Mouse (Mus musculus): Measurements from ENCODE around the gene Efcab2.

The Efcab2 gene

DNA sequence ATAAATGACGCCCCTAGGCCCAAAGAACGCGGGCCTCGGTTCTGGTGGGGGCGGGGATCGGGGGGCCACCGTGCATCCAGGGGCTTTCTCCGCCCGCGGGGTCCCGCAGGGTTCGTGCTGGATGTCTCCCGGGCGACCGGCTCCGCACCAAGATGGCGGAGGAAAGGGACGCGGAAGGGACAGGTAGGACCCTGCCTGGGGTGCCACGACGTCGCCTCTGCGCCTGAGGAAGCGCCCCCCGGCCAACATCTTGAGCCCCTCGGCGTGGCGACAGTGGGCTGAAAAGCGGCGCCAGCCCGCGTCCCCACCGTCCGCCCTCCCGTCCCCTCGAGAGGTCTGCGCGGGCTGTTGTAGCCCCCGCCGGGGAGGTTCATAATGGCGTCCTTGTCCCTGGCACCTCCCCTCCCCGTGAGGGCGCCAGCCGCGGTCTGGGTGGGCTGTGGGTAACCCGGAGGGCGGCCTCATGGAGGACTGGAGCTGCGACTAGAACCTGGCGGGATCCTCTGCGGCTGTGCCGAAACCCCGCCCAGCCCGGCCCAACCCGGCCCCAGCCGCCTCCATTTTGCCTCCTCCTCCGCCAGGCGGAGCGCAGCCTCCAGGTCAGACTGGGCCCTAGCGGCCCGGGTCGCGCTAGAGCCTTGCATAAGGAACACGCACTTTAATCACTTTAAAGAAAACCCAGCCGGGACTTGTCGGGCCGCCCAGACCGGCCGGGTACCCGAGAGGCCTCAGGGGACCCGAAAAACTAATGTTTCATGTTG lies at the start of gene Efcab2:
Gene Efcab2 (plus strand): TSS at position 135 of the 761 bp plus-strand sequence.
- peak; percentile 75 for DNase-seq (ENCODE audit: low spot score)

DNA sequence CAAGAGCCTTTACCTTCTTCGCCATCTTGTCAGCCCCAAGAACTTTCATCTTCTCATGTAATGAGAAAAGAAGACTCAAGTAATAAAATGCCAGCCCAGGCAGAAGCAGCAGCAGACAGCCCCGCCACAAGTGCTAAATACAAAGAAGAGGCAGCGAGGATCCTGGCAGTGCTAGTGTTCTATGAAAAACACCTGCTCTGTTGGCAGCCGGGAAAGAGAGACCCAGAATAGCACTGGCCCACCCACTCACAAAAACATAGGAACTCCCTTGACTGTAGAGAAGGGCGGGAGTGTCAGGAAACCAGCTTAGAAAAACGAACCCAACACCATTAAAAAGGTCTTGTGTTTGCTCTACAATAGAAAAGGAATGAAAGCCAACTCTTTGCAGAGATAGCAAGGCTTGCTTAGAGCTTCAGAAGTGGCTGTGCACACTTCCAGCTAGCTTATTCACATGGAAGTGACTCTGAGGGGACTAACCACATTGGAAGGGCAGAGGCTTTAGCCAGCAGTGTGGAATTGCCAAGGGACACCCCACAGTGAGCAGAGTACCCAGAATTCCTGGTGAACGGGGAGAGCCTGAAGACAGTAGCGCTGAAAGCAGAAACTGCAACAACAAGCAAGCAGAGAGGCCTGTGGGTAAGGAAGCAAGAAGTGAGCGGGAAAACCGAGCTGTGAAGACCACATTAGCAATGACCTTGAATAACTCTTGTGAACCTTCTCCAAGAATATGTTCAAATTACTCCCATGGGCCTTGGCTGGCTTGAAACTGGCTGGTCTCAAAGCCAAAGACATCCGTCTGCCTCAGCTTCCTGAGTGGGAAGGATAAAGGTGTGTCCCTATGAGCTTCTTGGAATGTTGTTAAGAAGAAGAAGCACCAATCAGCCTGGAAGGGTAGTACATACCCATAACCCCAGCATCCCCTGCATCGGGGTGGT lies 47.8 kb upstream of the Efcab2 start:
- DNase-seq (ENCODE audit: low spot score) = no peak

DNA sequence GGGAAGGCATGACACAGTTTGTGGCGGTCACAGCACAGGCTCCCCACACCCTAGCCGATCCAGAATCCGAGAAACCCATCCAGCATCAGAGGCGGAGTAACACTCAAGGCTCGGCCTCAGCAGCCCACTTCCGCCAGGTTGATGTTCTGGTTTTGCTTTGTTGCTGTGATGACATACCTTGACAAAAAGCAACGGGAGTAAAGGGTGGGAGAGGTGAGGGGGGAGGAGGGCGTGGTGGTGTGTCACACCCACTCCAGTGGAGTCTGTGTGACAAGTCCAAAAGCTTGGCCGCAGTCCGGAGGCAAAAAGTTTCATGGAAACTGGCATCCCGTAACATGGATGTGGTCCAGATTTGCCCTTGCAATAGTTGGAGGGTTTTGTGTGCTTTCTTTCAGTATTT lies 45.6 kb upstream of the Efcab2 start:
- no peak for DNase-seq (ENCODE audit: low spot score)

DNA sequence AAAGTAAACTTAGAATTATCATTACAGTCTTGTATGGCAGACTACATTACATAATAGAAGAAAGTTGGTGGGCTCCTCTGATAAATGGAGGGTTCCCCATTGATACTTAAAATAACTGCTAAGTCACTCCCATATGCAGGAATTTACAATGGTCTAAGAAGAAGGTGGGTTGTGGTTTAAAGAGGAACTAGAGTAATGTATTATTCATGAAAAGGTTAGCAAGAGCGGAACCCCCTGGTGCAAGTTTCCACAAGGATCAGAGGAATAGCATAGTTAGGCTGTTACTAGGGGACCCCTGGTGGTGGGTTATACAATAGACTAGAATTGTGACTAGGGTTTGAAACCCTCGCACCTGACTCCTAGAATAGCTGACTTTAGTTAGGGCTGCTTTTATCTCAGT lies 45.2 kb upstream of the Efcab2 start:
- DNase-seq (ENCODE audit: low spot score) = no peak

DNA sequence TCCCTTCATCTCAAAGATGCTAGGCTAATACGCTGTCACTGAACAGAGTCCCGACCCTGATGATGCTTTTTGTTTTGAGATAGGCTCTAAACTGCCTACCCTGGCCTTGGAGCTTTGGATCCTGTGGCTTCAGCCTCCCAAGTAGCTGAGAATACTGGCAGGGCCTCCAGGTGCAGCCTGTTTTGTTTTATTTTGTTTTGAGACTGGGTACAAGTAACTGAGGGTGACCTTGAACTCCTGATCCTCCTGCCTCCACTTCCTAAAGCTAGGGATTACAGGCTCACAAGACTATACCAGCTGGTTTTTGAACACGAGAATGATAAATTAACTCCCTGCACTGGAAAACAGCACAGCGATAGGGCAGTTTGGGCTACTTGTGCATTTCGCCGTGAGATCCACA lies 40.7 kb upstream of the Efcab2 start:
- DNase-seq (ENCODE audit: low spot score) = no peak

DNA sequence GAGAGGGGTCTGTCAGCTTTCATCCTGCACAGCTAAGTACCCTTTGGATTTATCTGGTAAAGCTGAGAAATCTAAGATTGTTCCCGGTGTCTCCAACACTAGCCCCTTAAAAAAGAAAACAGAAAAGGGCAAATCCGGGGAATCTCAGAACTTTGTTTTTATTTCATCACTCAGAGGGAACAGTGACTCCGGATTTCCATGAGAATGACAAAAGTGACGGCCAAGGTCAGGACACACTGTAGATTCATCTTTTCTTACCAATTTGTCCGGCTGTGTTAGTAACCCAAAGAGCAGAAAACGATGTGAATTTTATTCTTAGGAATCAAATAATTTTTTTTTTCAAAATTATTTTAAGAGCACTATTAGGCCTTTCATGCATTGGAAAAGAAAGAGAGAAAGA lies 37.8 kb upstream of the Efcab2 start:
- DNase-seq (ENCODE audit: low spot score) = no peak

DNA sequence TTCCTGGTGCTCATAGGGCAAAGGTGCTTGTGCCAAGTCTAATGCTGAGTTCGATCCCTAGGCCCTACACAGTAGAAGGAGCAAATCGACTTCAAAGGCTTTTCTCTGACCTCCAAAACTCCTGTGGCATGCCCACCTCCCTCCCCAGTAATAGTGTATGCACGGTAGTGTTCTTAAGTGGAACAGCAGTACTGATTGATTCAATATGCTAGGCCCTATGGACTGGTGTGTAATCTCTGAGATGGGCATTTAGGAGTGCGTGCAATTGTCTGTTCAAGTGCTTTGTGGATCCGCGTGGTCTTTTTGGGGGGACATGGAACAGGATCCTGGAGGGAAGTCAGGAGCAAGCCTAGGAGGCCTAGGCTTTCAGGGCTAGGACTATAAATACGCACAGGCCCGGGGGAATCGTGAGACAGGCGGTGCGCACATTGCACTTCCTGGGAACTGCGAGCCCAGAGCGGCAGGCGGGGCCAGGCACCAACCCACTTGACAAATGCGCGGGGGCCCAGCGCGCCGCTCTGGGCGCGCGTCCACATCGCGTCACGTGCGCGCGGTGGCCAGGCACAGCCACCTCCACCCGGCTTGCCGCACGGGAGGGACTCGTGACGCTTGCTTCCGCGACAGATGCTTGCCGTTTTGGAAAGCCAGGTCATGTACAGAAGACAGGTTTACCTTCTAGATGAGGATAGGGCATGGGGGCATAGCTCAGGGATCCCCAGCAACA lies 37.2 kb upstream of the Efcab2 start:
- peak; percentile 45 for DNase-seq (ENCODE audit: low spot score)

DNA sequence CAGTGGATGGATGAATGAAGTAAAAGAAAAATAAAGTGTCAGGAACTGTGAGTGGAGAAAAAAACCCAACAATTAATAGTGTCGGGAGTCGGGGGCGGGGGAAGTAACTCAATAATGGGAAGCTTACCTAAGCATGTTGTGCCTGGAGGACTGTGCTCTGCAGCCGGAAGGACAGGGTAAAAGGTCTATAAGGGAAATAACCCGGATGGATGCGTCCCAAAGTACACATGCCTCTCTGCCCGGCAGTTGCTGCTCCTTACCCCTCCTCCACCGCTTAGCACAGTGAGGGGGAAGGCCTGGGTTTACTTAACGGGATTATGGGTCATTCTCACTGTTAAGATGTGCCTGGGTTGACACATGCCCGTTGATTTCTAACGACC lies 36.6 kb upstream of the Efcab2 start:
- no peak for DNase-seq (ENCODE audit: low spot score)

DNA sequence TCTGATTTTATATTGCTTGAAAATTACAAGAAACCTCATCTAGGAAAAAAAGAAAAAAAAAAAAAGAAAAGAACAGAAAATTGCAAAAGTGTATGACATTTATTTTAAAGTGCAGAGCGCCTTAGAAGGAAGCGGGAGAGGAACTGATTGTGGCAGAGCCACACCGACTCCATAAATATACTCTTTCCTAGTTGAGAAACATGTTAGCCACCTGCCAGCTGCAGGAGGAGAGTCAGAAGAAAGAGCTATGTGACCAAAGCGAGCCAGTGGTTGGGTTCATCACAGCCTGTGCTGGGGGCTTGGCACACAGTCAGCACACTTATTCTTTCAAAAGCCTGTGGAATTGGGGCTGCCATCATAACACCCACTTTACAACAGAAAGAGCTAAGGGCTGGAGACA lies 33.2 kb upstream of the Efcab2 start:
- DNase-seq (ENCODE audit: low spot score) = no peak

DNA sequence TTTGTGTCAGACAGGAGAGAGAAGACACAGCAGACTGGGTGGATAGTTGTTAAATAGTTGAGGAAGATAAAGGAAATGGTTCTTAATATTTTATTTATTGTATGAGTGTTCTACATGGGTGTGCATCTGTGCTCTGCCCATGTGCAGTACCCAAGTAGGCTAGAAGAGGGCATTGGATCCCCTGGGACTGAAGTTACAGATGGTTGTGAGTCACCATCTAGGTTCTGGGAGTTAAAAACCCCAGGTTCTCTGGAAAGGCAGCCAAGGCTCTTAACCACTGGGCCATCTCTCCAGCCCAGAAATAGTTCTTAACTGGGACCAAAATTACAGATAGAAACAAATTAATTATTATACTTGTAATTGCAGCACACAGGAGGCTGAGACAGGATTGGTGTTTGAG lies 30.5 kb upstream of the Efcab2 start:
- DNase-seq (ENCODE audit: low spot score) = no peak

DNA sequence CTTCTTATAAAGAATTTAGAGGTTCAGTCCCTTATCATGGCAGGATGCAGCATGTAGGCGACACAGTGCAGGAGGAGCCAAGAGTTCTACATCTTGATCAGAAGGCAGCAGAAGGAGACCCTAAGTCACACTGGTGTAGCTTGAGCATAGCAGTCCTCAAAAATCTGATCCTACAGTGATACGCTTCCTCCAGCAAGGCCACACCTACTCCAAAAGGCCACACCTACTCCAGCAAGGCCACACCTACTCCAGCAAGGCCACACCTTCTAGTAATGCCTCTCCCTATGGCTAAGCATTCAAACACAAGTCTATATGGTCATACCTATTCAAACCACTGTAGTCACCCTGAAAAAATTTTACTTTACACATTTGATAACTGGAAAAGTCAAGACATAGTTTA lies 29.8 kb upstream of the Efcab2 start:
- no peak for DNase-seq (ENCODE audit: low spot score)

DNA sequence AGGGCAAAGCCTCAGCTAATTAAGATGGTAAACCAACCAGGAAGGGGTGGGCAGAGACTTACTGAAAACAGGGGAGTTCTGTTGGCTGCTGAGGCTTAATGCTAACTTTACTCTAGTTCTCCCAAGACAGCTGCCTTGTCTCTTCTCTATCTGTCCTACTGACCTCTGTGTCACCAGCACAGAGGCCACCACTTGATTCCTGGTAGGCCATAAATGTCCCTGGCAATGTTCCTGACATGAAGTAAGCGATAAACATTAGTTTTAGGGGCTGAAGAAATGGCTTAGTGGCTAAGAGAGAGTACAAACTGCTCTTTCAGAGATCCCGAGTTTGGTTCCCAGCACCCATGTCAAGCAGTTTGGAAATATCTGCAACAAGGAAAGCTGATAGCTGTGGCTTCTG lies 29.0 kb upstream of the Efcab2 start:
- DNase-seq (ENCODE audit: low spot score) = no peak

DNA sequence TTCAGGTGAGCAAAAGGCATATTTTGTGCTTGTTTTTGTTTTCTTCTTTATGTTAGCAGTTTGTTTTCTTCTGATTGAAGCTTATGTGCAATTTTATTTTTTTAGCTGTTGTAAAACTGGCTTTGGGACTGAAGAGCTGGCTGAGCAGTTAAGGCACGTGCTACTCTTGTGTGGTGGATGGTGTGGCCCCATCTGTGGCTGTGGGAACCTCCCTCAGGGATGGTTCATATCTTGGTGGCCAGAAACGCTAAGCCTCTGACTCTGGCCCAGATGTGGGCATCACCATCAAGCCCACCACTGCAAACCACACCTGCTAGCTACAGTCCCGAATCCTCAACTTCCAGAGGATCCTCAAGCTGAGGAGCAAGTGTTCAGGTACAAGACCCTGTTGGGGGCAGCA lies 27.8 kb upstream of the Efcab2 start:
- no peak for DNase-seq (ENCODE audit: low spot score)

DNA sequence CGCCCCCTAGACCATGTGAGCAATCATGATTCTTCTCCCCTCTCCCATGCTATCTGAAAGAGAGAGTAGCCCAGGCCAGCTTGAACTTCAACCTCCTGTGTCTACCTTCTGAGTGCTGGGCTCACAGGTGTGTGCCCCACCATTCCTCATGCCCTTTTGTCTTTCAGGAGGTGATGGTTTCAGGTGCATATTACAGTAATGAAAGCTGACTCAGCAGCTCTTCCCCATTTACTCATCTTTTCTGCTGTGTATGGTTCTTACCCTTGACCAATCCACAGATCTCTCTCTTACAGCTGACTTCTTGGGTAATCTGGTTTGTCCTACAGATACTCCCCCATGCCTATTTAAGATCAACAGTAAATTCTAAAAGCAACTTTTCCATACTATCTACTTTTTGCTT lies 26.7 kb upstream of the Efcab2 start:
- no peak for DNase-seq (ENCODE audit: low spot score)

DNA sequence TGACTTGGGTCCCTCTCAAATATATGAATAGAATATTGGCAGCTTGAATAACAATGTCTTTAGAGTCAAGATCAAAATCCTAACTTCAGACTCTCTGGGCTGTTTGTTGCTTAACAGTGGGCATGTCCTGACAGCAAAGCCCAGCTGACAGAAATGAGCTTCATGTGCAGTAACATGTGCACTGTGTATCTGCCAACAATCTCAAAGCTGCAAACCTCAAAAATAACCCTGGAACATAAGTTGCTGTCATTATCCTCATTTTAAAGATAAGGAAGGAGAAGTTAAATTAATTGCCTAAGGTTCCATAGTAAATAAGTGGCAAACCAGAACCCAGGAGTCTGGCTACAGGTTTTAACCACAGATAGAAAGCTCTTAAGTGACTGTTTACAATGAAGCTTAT lies 23.7 kb upstream of the Efcab2 start:
- no peak for DNase-seq (ENCODE audit: low spot score)

DNA sequence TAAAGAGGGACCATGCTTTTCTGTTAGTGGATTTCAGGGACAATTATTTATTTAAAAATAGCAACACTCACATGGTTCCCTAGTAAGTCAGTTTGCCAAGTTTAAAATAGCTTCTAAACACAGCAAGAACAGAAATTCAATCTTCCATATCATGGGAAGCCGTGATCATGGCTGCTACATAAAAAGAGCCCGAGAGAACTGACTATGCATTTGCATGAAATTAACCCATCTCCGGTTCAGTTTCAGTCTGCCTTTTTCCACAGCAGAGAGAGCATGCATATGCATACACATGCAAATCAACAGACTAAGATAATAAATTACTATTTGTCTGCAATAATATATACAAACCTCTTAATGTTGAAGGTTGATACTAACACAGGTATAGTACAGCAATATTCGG lies 17.1 kb upstream of the Efcab2 start:
- DNase-seq (ENCODE audit: low spot score) = no peak

DNA sequence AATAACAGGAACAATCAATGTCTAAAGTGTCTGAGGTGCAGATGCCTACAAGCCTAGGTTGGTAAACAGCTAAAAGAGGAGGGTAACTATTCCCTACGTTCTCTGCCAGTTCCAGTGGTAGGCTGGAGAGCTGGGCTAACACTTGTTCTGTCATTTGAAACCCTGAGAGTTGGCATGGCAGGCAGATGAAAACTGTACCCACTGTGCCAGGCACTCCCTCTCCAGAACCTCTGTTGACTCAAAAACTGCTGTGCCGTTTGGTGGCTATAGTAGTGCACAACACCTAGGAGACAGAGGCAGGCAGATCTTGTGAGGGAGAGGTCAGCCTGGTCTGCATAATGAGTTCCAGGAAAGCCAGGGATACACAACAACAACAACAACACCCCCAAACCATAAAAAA lies 16.5 kb upstream of the Efcab2 start:
- no peak for DNase-seq (ENCODE audit: low spot score)

DNA sequence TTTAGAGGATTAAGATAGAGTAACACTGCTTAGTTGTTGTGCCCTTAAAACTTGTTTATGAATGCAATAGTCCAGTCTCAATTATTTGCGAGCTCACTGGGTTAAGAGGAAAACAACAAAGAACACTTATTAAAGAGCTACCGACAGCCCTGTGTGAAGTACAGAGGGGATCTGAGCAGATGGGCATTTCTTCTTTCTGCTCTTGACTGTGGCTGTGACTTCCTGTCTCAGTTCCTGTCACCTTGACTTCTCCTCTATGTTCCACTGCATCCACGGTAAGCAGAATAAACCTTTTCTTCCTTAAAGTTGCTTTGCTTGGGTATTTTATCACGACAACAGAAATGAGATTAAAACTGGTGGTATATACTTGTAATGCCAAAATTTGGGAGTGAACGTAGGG lies 12.9 kb upstream of the Efcab2 start:
- no peak for DNase-seq (ENCODE audit: low spot score)

DNA sequence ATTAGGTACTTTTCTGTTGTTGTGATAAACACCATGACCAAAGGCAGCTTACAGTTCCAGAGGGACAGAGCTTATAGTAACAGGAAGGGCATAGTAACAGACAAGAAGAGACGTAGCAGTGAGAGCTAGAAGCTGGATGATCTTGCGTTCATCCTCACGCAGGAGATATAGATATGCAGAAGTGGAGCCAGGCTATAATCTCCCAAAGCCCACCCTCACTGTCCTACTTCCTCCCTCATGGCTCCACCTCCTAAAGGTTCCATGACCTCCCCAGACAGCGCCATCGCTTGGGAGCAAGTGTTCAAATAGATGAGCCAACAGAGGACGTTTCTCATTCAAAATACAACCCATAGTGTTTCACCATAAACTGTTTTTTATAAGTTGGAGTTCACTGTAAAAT lies 10.8 kb upstream of the Efcab2 start:
- DNase-seq (ENCODE audit: low spot score) = no peak

DNA sequence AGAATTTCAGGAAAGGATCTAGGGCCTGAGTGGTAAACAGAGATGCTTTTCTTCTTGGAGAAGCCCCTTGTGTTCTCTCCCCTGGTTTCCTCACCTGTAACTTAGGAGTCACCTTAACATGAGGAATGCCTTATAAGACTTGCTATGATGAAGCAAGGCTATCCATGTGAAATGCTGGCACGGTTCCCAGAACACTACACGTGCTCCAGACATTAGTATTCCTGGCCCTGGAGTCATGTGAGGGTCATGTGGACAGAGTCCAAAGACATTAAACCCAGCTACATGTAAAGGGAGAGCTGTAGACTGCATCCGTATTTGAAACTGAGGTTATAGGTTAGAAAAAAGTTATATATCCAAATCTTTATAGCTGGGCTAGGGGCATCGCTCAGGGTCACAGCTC lies 9.5 kb upstream of the Efcab2 start:
- no peak for DNase-seq (ENCODE audit: low spot score)

DNA sequence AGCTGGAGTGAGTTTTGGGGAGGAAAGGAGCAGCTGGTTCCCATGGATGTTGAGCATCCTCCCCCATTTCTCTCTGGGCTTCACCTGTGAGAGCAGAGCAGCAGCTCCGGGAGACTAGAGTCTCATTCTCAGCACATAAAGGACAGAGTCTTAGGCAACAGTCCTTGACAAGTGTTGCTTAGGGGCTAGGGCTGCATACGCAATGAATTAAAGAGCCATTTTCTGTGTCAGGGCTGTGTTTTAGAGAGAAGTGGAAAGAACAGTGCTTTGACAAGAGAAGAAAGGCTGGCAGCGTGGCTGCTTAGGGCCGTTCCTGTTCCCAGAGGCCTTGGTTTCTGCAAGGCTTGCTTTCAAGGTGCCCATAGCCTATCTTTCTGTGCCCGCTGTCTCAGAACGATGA lies 6.0 kb upstream of the Efcab2 start:
- no peak for DNase-seq (ENCODE audit: low spot score)

DNA sequence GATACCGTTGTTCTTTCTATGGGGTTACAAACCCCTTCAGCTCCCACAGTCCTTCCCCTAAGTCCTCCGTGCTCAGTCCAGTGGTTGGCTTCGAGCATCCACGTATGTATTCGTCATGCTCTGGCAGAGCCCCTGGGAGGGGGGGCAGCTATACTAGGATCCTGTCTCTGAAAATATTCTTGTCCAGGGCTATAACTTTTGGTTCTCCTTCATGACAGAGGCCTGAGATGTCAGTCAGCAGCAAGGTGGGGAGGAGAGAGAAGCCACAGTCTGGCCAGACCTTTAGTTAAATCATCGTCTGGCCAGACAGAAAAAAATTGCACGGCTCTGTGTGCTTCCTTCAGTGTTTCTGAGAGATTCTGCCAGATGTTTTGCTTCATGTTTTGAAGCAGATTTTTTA lies 5.2 kb upstream of the Efcab2 start:
- no peak for DNase-seq (ENCODE audit: low spot score)

DNA sequence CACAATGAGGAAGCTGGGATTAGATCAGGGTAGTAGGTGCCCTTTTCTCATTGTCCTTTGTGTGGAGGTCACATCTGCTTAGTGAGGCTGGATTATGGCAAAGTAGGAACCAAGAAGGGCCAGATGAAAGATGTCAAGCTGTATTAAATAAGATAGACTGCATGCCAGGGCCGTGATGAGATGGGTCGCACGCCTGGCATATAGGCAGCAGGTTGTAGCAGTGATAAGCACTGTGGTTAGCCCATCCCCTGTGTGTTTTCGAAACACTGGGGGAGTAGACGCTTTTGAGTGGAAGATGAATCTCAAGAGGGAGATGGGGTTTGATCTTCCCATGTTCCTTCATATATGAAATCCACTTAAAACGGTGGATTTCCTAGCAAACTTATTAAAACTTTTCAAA lies 3.9 kb upstream of the Efcab2 start:
- no peak for DNase-seq (ENCODE audit: low spot score)
